Mouse (Mus musculus): ENCODE measurements around the gene Cenph. TPM values are rescaled to one million over a fixed set of nuclear protein-coding genes. Genes with fewer than 3 reads are reported as not detected.
"Not testable (repeated sequence)": the region's sequence is repeated elsewhere in the genome, so short reads cannot be mapped to it uniquely, and the experiment has no call there.

Gene Cenph
- polyA plus RNA-seq (2015; fragmentation: Nextera tagmentation; extraction: Ambion mirVana) = 24.9 and 29.9 TPM in 2 replicates

- peak within 1 kb of the TSS; percentile 58 for H3K4me3 ChIP-seq
- ATAC-seq (ENCODE audit: insufficient number of reproducible peaks, low FRiP score, low TSS enrichment, low read depth) = peak; percentile 89
- peak within 1 kb of the TSS; percentile 80 for H3K4me2 ChIP-seq
- peak within 1 kb of the TSS; percentile 65 for H3K9ac ChIP-seq
- H3K27me3 ChIP-seq = no peaks in the 10 kb centered on the region
- H3K9me3 ChIP-seq = no peaks in the 10 kb centered on the region
- WGBS = under 1% methylated on average over 46 of the region's 46 CpGs
- H3K27ac ChIP-seq = peak within 1 kb of the TSS; percentile 43; the same call in 1 of the 2 replicates
- H3K4me1 ChIP-seq = peaks cover 18% of the 10 kb centered on the region
- peaks cover 26% of the 10 kb centered on the region for H3K36me3 ChIP-seq
Observed at GRCm38 (mm10) chr13:100775252-100776055, at the start of gene Cenph. TSS of gene Cenph (minus strand) at chr13:100775899.

GRCm38 (mm10) chr13:100824916-100825315 lies 49.2 kb upstream of the Cenph start:
- no peaks in the 10 kb centered on the region for H3K4me1 ChIP-seq
- ATAC-seq (ENCODE audit: insufficient number of reproducible peaks, low FRiP score, low TSS enrichment, low read depth) = no peak
- 83% methylated on average over 3 of the region's 3 CpGs for WGBS
- H3K4me2 ChIP-seq = no peak overlapping the region
- no peak overlapping the region for H3K9ac ChIP-seq
- H3K27me3 ChIP-seq = no peaks in the 10 kb centered on the region
- no peak overlapping the region for H3K4me3 ChIP-seq
- no peaks in the 10 kb centered on the region for H3K9me3 ChIP-seq
- no peak overlapping the region for H3K27ac ChIP-seq
- H3K36me3 ChIP-seq = peaks cover 69% of the 10 kb centered on the region

- H3K9me3 ChIP-seq = no peaks in the 10 kb centered on the region
- H3K9ac ChIP-seq = no peak overlapping the region
- no peaks in the 10 kb centered on the region for H3K4me1 ChIP-seq
- H3K36me3 ChIP-seq = peaks cover 74% of the 10 kb centered on the region
- no peak overlapping the region for H3K4me2 ChIP-seq
- WGBS = 83% methylated on average over 6 of the region's 6 CpGs
- no peaks in the 10 kb centered on the region for H3K27me3 ChIP-seq
- no peak for ATAC-seq (ENCODE audit: insufficient number of reproducible peaks, low FRiP score, low TSS enrichment, low read depth)
- no peak overlapping the region for H3K4me3 ChIP-seq
- H3K27ac ChIP-seq = no peak overlapping the region
Observed at GRCm38 (mm10) chr13:100824306-100824705, 48.6 kb upstream of the Cenph start.

GRCm38 (mm10) chr13:100823863-100824262 lies 48.2 kb upstream of the Cenph start:
- 90% methylated on average over 3 of the region's 3 CpGs for WGBS
- Histone ChIP-seq H3K4me3 (no peak overlapping the region), H3K4me2 (no peak overlapping the region), H3K4me1 (no peaks in the 10 kb centered on the region), H3K27ac (no peak overlapping the region), H3K36me3 (peaks cover 77% of the 10 kb centered on the region), H3K9ac (no peak overlapping the region), H3K27me3 (no peaks in the 10 kb centered on the region), H3K9me3 (no peaks in the 10 kb centered on the region)
- ATAC-seq (ENCODE audit: insufficient number of reproducible peaks, low FRiP score, low TSS enrichment, low read depth) = no peak

- H3K4me3 ChIP-seq = no peak overlapping the region
- no peak overlapping the region for H3K9ac ChIP-seq
- ATAC-seq (ENCODE audit: insufficient number of reproducible peaks, low FRiP score, low TSS enrichment, low read depth) = no peak
- H3K27me3 ChIP-seq = no peaks in the 10 kb centered on the region
- H3K27ac ChIP-seq = no peak overlapping the region
- H3K36me3 ChIP-seq = peaks cover 75% of the 10 kb centered on the region
- H3K9me3 ChIP-seq = no peaks in the 10 kb centered on the region
- WGBS = 86% methylated on average over 6 of the region's 6 CpGs
- H3K4me1 ChIP-seq = no peaks in the 10 kb centered on the region
- H3K4me2 ChIP-seq = no peak overlapping the region
Observed at GRCm38 (mm10) chr13:100814451-100814850, 38.8 kb upstream of the Cenph start.

GRCm38 (mm10) chr13:100805776-100806175 lies 30.1 kb upstream of the Cenph start:
- no peaks in the 10 kb centered on the region for H3K27me3 ChIP-seq
- no peak overlapping the region for H3K27ac ChIP-seq
- ATAC-seq (ENCODE audit: insufficient number of reproducible peaks, low FRiP score, low TSS enrichment, low read depth) = no peak
- no peaks in the 10 kb centered on the region for H3K9me3 ChIP-seq
- H3K36me3 ChIP-seq = peaks cover 77% of the 10 kb centered on the region
- WGBS = 97% methylated on average over 3 of the region's 3 CpGs
- H3K9ac ChIP-seq = no peak overlapping the region
- H3K4me2 ChIP-seq = no peak overlapping the region
- H3K4me1 ChIP-seq = no peaks in the 10 kb centered on the region
- no peak overlapping the region for H3K4me3 ChIP-seq

- Histone ChIP-seq H3K4me1 (no peaks in the 10 kb centered on the region), H3K9me3 (no peaks in the 10 kb centered on the region), H3K27me3 (no peaks in the 10 kb centered on the region), H3K27ac (no peak overlapping the region), H3K36me3 (peaks cover 19% of the 10 kb centered on the region), H3K4me3 (no peak overlapping the region), H3K4me2 (no peak overlapping the region), H3K9ac (no peak overlapping the region)
- 91% methylated on average over 6 of the region's 6 CpGs for WGBS
- no peak for ATAC-seq (ENCODE audit: insufficient number of reproducible peaks, low FRiP score, low TSS enrichment, low read depth)
Observed at GRCm38 (mm10) chr13:100797171-100797570, 21.5 kb upstream of the Cenph start.

GRCm38 (mm10) chr13:100789083-100789482 lies 13.4 kb upstream of the Cenph start:
- Histone ChIP-seq H3K9me3 (no peaks in the 10 kb centered on the region), H3K36me3 (no peaks in the 10 kb centered on the region), H3K9ac (no peak overlapping the region), H3K4me2 (no peak overlapping the region), H3K4me3 (no peak overlapping the region), H3K4me1 (peaks cover 11% of the 10 kb centered on the region), H3K27ac (no peak overlapping the region), H3K27me3 (no peaks in the 10 kb centered on the region)
- WGBS = 68% methylated on average over 3 of the region's 3 CpGs
- no peak for ATAC-seq (ENCODE audit: insufficient number of reproducible peaks, low FRiP score, low TSS enrichment, low read depth)

- H3K4me3 ChIP-seq; H3K27ac ChIP-seq; H3K4me2 ChIP-seq; ATAC-seq (ENCODE audit: insufficient number of reproducible peaks, low FRiP score, low TSS enrichment, low read depth); H3K36me3 ChIP-seq; H3K9me3 ChIP-seq; H3K9ac ChIP-seq; H3K27me3 ChIP-seq: not testable (repeated sequence)
- H3K4me1 ChIP-seq = peaks cover 16% of the 10 kb centered on the region
- WGBS = 92% methylated on average over 12 of the region's 14 CpGs
Observed at GRCm38 (mm10) chr13:100788057-100788456, 12.4 kb upstream of the Cenph start.

- H3K27me3 ChIP-seq = no peaks in the 10 kb centered on the region
- ATAC-seq (ENCODE audit: insufficient number of reproducible peaks, low FRiP score, low TSS enrichment, low read depth) = no peak
- WGBS = 66% methylated on average over 6 of the region's 6 CpGs
- H3K4me3 ChIP-seq = no peak overlapping the region
- H3K9ac ChIP-seq = no peak overlapping the region
- H3K4me2 ChIP-seq = no peak overlapping the region
- no peaks in the 10 kb centered on the region for H3K9me3 ChIP-seq
- H3K4me1 ChIP-seq = peaks cover 16% of the 10 kb centered on the region
- no peak overlapping the region for H3K27ac ChIP-seq
- H3K36me3 ChIP-seq = no peaks in the 10 kb centered on the region
Observed at GRCm38 (mm10) chr13:100787316-100788010, 11.8 kb upstream of the Cenph start.

GRCm38 (mm10) chr13:100786414-100786867 lies 10.7 kb upstream of the Cenph start, which contains the start of gene Ccnb1:
TSS of gene Ccnb1 (minus strand) at chr13:100786570.
- peak; percentile 97 for ATAC-seq (ENCODE audit: insufficient number of reproducible peaks, low FRiP score, low TSS enrichment, low read depth)
- H3K4me2 ChIP-seq = peak within 1 kb of the TSS; percentile 91
- H3K36me3 ChIP-seq = peaks cover 7% of the 10 kb centered on the region; the same call in 1 of the 2 replicates
- peak within 1 kb of the TSS; percentile 72 for H3K9ac ChIP-seq
- peaks cover 16% of the 10 kb centered on the region for H3K4me1 ChIP-seq
- peak within 1 kb of the TSS; percentile 73 for H3K4me3 ChIP-seq
- peak within 1 kb of the TSS; percentile 50; the same call in 1 of the 2 replicates for H3K27ac ChIP-seq
- H3K27me3 ChIP-seq = no peaks in the 10 kb centered on the region
- no peaks in the 10 kb centered on the region for H3K9me3 ChIP-seq
- WGBS = under 1% methylated on average over 35 of the region's 35 CpGs
